Mouse (Mus musculus) CH12.LX (cell line): ENCODE measurements at regions not wholly inside any gene's neighbourhood (a gene's known extent, or its start where the extent isn't known, plus 50 kb on each side); places are given as distances from the start of the nearest gene placed in this dataset.

ENCODE experiments used
- DNase-seq: peaks from one replicate; pipeline ENCODE4 v3.0.0-alpha.2; 2013; ENCODE audit errors: extremely low read depth
- H3K27ac ChIP-seq: 2 replicates; pipeline ENCODE4 v1.5.1; 2012; ENCODE audit warnings: low read depth, mild to moderate bottlenecking, control low read depth, moderate library complexity; ENCODE audit not compliant: insufficient read depth
- H3K27me3 ChIP-seq: replicated peaks from 2 replicates; pipeline ENCODE3; 2012; ENCODE audit warnings: inconsistent platforms
- H3K36me3 ChIP-seq, 2 experiments: replicated peaks in 1 of 2; 2 replicates each; pipeline versions ENCODE3 to v1.6.1; 2012; ENCODE audit warnings: inconsistent platforms in 1 of 2, low read length in 1 of 2, mild to moderate bottlenecking in 1 of 2, mixed read lengths in 1 of 2, moderate library complexity in 1 of 2; ENCODE audit not compliant: control insufficient read depth in 1 of 2, insufficient read depth in 1 of 2
- H3K4me1 ChIP-seq, 2 experiments: 2 replicates each; pipeline ENCODE4 v1.6.1; 2012; ENCODE audit warnings: inconsistent platforms in 1 of 2, moderate library complexity in 1 of 2; ENCODE audit not compliant: insufficient read depth in 2 of 2, control insufficient read depth in 1 of 2
- H3K4me2 ChIP-seq: 2 replicates; pipeline ENCODE4 v1.6.1; 2012; ENCODE audit warnings: low read depth, mild to moderate bottlenecking, control low read depth; ENCODE audit not compliant: poor library complexity, insufficient read depth, severe bottlenecking
- H3K4me3 ChIP-seq, 3 experiments: fragments of 150-350 bp in 1 of 3; sonication (generic) in 1 of 3; replicated peaks in 1 of 3; 2 replicates each; pipeline versions ENCODE3 to v1.5.1; 2011 to 2012; ENCODE audit warnings: low read depth in 2 of 3, low read length in 2 of 3, mild to moderate bottlenecking in 2 of 3, moderate library complexity in 2 of 3, control low read depth in 1 of 3, improper control_type of control experiment in 1 of 3, inconsistent platforms in 1 of 3, mixed read lengths in 1 of 3; ENCODE audit not compliant: poor library complexity in 1 of 3
- H3K79me2 ChIP-seq: replicated peaks from 2 replicates; pipeline ENCODE4 v1.6.1; 2012; ENCODE audit warnings: mild to moderate bottlenecking, moderate library complexity; ENCODE audit not compliant: control insufficient read depth, poor library complexity, insufficient read depth, severe bottlenecking; ENCODE audit errors: extremely low read depth
- H3K9ac ChIP-seq: 2 replicates; pipeline ENCODE4 v1.6.1; 2012; ENCODE audit warnings: low read depth, mild to moderate bottlenecking, control low read depth, moderate library complexity; ENCODE audit not compliant: insufficient read depth
- H3K9me3 ChIP-seq: replicated peaks from 2 replicates; pipeline ENCODE3; 2012; ENCODE audit warnings: low read length, inconsistent platforms, mixed read lengths
- E2F4 ChIP-seq: IDR thresholded peaks from 2 replicates; pipeline ENCODE4 v1.6.1; 2011; ENCODE audit warnings: low read depth, low read length, improper control_type of control experiment; ENCODE audit not compliant: insufficient replicate concordance
- ELF1 ChIP-seq: IDR thresholded peaks from 2 replicates; pipeline ENCODE4 v1.6.1; 2014; ENCODE audit warnings: low read depth, mild to moderate bottlenecking, inconsistent platforms, low read length, improper control_type of control experiment
- ETS1 ChIP-seq: conservative IDR thresholded peaks from 2 replicates; pipeline ENCODE4 v1.6.1; 2012; ENCODE audit warnings: low read depth, mild to moderate bottlenecking, inconsistent platforms, low read length, improper control_type of control experiment, moderate library complexity
- GABPA ChIP-seq: IDR thresholded peaks from 2 replicates; pipeline ENCODE4 v1.6.1; 2012; ENCODE audit warnings: low read depth, low read length, improper control_type of control experiment, inconsistent platforms; ENCODE audit not compliant: insufficient replicate concordance
- HCFC1 ChIP-seq: IDR thresholded peaks from 2 replicates; pipeline ENCODE4 v1.6.1; 2012; ENCODE audit warnings: low read depth, mild to moderate bottlenecking, inconsistent platforms, low read length, improper control_type of control experiment
- IRF4 ChIP-seq: IDR thresholded peaks from 2 replicates; pipeline ENCODE4 v1.6.1; 2014; ENCODE audit warnings: low read depth, mild to moderate bottlenecking, inconsistent platforms, low read length, improper control_type of control experiment
- MAX ChIP-seq: IDR thresholded peaks from 2 replicates; pipeline ENCODE4 v1.6.1; 2011; ENCODE audit warnings: low read length, improper control_type of control experiment
- MEF2A ChIP-seq: IDR thresholded peaks from 2 replicates; pipeline ENCODE4 v1.6.1; 2014; ENCODE audit warnings: low read depth, mild to moderate bottlenecking, inconsistent platforms, low read length, improper control_type of control experiment, borderline replicate concordance
- MYC ChIP-seq: IDR thresholded peaks from 2 replicates; pipeline ENCODE4 v1.6.1; 2011; ENCODE audit warnings: low read depth, mild to moderate bottlenecking, improper control_type of control experiment, low read length
- POLR2A ChIP-seq: IDR thresholded peaks from 2 replicates; pipeline ENCODE4 v1.6.1; 2011; ENCODE audit warnings: low read depth, mild to moderate bottlenecking, improper control_type of control experiment, low read length
- RCOR1 ChIP-seq: conservative IDR thresholded peaks from 2 replicates; pipeline ENCODE4 v1.6.1; 2012; ENCODE audit warnings: low read depth, mild to moderate bottlenecking, inconsistent platforms, low read length, improper control_type of control experiment
- SIN3A ChIP-seq: IDR thresholded peaks from 2 replicates; pipeline ENCODE4 v1.6.1; 2012; ENCODE audit warnings: low read length, improper control_type of control experiment, inconsistent platforms
- SMC3 ChIP-seq: IDR thresholded peaks from 2 replicates; pipeline ENCODE4 v1.6.1; 2011; ENCODE audit warnings: low read depth, low read length, improper control_type of control experiment
- TCF12 ChIP-seq: IDR thresholded peaks from 2 replicates; pipeline ENCODE4 v1.6.1; 2014; ENCODE audit warnings: low read depth, mild to moderate bottlenecking, inconsistent platforms, low read length, improper control_type of control experiment
- ZC3H11A ChIP-seq: IDR thresholded peaks from 2 replicates; pipeline ENCODE4 v1.6.1; 2012; ENCODE audit warnings: low read depth, mild to moderate bottlenecking, inconsistent platforms, low read length, improper control_type of control experiment
- ZKSCAN1 ChIP-seq: IDR thresholded peaks from 2 replicates; pipeline ENCODE4 v1.6.1; 2012; ENCODE audit warnings: low read depth, inconsistent platforms, low read length, improper control_type of control experiment, borderline replicate concordance
- ZMIZ1 ChIP-seq: IDR thresholded peaks from 2 replicates; pipeline ENCODE4 v1.6.1; 2012; ENCODE audit warnings: low read depth, mild to moderate bottlenecking, inconsistent platforms, low read length, improper control_type of control experiment
- ZNF384 ChIP-seq: IDR thresholded peaks from 2 replicates; pipeline ENCODE4 v1.6.1; 2012; ENCODE audit warnings: low read depth, low read length, improper control_type of control experiment, inconsistent platforms
- dilution Hi-C: fragments of 300-500 bp; cut with MboI; formaldehyde crosslinking; loops from 2 replicates; pipeline ENCODE4 v1.14.3; 2020; ENCODE audit warnings: low sequenced_read_pairs; ENCODE audit not compliant: extremely low pct_unique_long_range_greater_than_20kb, extremely low pct_ligation_motif_present
- in situ Hi-C: fragments of 300-500 bp; cut with MboI; formaldehyde crosslinking; loops from 3 replicates; pipeline ENCODE4 v1.14.3; 2019; ENCODE audit warnings: low sequenced_read_pairs, low pct_ligation_motif_present, low pct_unique_long_range_greater_than_20kb, mixed read lengths

DNA sequence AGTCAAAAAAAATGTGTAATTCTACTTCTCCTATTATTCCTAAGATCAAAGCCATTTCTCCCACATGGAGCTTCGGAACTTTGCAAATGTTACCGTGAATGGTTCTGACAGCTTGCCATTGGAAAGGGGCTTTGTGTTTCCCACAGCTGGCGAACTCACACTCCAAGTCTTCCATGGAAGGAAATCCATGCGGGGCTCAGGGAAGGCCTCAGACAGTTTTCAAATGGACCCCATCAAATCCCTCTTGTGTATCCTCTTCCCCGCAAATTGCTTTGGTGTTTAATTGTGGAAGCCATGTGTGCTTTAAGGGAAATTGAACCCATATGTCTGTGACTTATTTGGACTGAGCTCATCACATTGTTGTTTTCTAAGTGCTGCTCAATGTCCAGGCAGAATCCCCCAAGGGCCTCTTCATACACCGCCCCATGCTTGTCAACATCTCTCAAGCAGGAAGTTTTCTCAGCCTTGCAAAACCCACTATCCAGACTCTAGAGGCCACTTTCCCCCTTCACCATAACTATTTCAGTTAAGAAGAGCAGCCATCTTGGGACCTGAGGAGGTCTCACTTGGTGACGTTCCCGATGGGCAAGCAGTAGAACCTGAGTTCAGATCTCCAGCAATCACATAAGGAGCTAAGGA, 310.1 kb upstream of the Prkcq start:
- Histone ChIP-seq H3K36me3 (no peaks in the 10 kb centered on the region), H3K4me1 (no peaks in the 10 kb centered on the region), H3K4me3 (no peak overlapping the region), H3K9ac (no peak overlapping the region), H3K9me3 (no peaks in the 10 kb centered on the region), H3K79me2 (no peaks in the 10 kb centered on the region), H3K4me2 (no peak overlapping the region), H3K27me3 (no peaks in the 10 kb centered on the region), H3K27ac (no peak overlapping the region)
- in situ Hi-C loops (no loop called here), dilution Hi-C loops (no loop called here)
- TF ChIP-seq POLR2A: no peak
- TF ChIP-seq ZC3H11A: no peak
- no peak for TF ChIP-seq E2F4
- no peak for TF ChIP-seq ELF1
- TF ChIP-seq SIN3A: no peak
- no peak for TF ChIP-seq ETS1
- no peak for TF ChIP-seq ZKSCAN1
- TF ChIP-seq MAX: no peak
- TF ChIP-seq ZMIZ1: no peak
- TF ChIP-seq TCF12: no peak
- TF ChIP-seq SMC3: no peak
- TF ChIP-seq GABPA: no peak
- TF ChIP-seq ZNF384: no peak
- no peak for TF ChIP-seq IRF4
- TF ChIP-seq HCFC1: no peak
- TF ChIP-seq RCOR1: no peak
- no peak for TF ChIP-seq MYC
- no peak for DNase-seq

DNA sequence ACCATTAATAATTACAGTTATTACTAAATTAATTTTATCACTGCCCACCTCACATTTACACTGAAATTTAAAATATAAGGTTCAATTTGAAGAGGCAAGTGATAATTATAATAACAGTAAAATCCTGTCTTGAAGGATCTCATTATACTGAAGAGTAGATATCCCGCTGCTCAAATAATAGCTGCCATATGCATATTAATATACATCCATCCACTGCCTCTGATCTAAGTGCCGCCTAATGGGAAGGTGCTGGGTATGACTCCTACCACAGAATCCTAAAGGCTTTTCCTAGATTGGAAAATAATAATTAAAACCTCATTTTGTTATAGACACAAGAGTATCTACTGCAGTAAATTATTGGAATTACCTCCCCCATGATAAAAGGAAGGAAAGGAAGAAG, 307.5 kb upstream of the Prkcq start:
- Histone ChIP-seq H3K4me3 (no peak overlapping the region), H3K4me2 (no peak overlapping the region), H3K79me2 (no peaks in the 10 kb centered on the region), H3K9me3 (no peaks in the 10 kb centered on the region), H3K4me1 (no peaks in the 10 kb centered on the region), H3K27me3 (no peaks in the 10 kb centered on the region), H3K36me3 (no peaks in the 10 kb centered on the region), H3K27ac (no peak overlapping the region), H3K9ac (no peak overlapping the region)
- DNase-seq: no peak
- TF ChIP-seq MEF2A (no peak), HCFC1 (no peak)
- in situ Hi-C loops (no loop called here), dilution Hi-C loops (no loop called here)
